Mouse (Mus musculus) frontal cortex, postnatal 36 days (tissue): ENCODE measurements around the gene Isy1.
"Not testable (repeated sequence)": the region's sequence is repeated elsewhere in the genome, so short reads cannot be mapped to it uniquely, and the experiment has no call there.

Source experiments
- DNase-seq, 2 experiments: peaks; one replicate each; pipeline ENCODE4 v3.0.0; 2022; ENCODE audit warnings: low spot score in 2 of 2

The Isy1 gene

GRCm38 (mm10) chr6:87778294-87779173 lies 60.1 kb downstream of the Isy1 start:
- no peak for DNase-seq

DNA sequence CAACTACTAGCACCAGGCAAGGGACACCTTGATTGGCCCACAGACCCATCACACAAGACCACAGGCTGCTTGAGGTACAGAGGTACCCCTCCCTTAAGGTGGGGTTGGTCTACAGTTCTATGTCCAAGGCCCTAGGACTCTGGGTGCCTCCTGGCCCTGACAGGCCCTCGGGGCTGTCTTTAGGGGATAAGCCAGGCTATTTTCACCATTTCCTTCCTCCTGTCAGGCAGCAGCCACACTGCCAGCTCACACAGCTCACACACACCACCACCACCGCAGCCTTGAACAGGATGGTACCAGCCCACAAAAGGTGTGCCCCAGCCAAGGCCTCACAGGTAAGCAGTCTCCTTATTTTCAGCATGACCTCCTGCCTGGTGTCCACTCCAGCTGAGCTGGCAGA lies 60.8 kb downstream of the Isy1 start, which contains the start of gene Gp9:
Gp9 (plus strand) TSS at position 231 of the 400 bp plus-strand sequence.
- no peak for DNase-seq

- no peak for DNase-seq
Measured at GRCm38 (mm10) chr6:87776663-87777062, 61.9 kb downstream of the Isy1 start.

- DNase-seq = no peak
Measured at GRCm38 (mm10) chr6:87775588-87776245, 62.9 kb downstream of the Isy1 start.

DNA sequence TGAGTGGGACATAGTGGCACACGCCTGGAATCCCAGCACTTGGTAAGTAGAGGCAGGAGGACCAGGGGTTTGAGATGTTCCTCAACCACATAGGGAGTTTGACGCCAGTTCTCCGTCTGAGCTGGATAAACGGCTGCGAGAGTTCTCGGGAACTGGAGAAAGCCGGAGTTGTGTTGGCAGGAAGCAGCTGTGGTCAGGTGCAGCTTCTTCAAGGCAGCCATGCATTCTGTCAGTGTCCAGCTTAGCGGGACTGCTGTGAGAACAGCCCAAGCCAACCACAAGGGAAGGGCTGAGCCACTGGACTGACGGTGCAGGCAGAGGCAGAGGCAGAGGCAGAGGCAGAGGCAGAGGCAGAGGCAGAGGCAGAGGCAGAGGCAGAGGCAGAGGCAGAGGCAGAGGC lies 63.7 kb downstream of the Isy1 start:
- no peak for DNase-seq

GRCm38 (mm10) chr6:87774466-87774865 lies 64.1 kb downstream of the Isy1 start:
- no peak for DNase-seq

- DNase-seq = peak in 1 of 2 experiments; percentile 14
Measured at GRCm38 (mm10) chr6:87770626-87771025, 68.0 kb downstream of the Isy1 start.

GRCm38 (mm10) chr6:87764296-87764695 lies 74.3 kb downstream of the Isy1 start:
- not testable (repeated sequence) for DNase-seq
